Mouse (Mus musculus) embryonic facial prominence, embryonic 12.5 days (tissue): ENCODE measurements around the gene D17Wsu92e. TPM values are rescaled to one million over a fixed set of nuclear protein-coding genes. Genes with fewer than 3 reads are reported as not detected.
A peak's percentile ranks its signal among the peaks of the same experiment; 100 is the strongest.

Experiments used
- ATAC-seq: fragments of 200-750 bp; cut with Nextera tagmentation; 2 replicates; pipeline ENCODE4 v1.8.0; 2017; ENCODE audit not compliant: insufficient number of reproducible peaks, insufficient read depth, low FRiP score, low TSS enrichment
- H3K27ac ChIP-seq: fragments of 300-500 bp; sonication (generic); 2 replicates; pipeline ENCODE4 v1.5.1; 2016; ENCODE audit warnings: mild to moderate bottlenecking
- H3K27me3 ChIP-seq: fragments of 300-500 bp; sonication (generic); 2 replicates; pipeline ENCODE4 v1.6.1; 2016; ENCODE audit warnings: mild to moderate bottlenecking, moderate library complexity
- H3K36me3 ChIP-seq: fragments of 300-500 bp; sonication (generic); 2 replicates; pipeline ENCODE4 v1.6.1; 2016; ENCODE audit warnings: mild to moderate bottlenecking
- H3K4me1 ChIP-seq: fragments of 300-500 bp; sonication (generic); 2 replicates; pipeline ENCODE4 v1.6.1; 2016
- H3K4me2 ChIP-seq: fragments of 300-500 bp; sonication (generic); replicated peaks from 2 replicates; pipeline ENCODE4 v1.6.1; 2016; ENCODE audit warnings: mild to moderate bottlenecking, moderate library complexity
- H3K4me3 ChIP-seq: fragments of 300-500 bp; sonication (generic); 2 replicates; pipeline ENCODE4 v1.5.1; 2016; ENCODE audit warnings: mild to moderate bottlenecking
- H3K9ac ChIP-seq: fragments of 300-500 bp; sonication (generic); 2 replicates; pipeline ENCODE4 v1.6.1; 2016; ENCODE audit warnings: mild to moderate bottlenecking, moderate library complexity
- H3K9me3 ChIP-seq: fragments of 300-500 bp; sonication (generic); 2 replicates; pipeline ENCODE4 v1.6.1; 2016; ENCODE audit warnings: mild to moderate bottlenecking, moderate library complexity
- WGBS: fragments of 180-500 bp; shearing (Covaris S2); methylation state at CpG from one replicate; pipeline ENCODE4 v1.1.7; 2016; 5-methylcytosine and 5-hydroxymethylcytosine counted together
- polyA plus RNA-seq: library from polyadenylated mRNA; unstranded; fragments of >200 nt; fragmentation: Nextera tagmentation; extraction: Ambion mirVana; gene quantifications from 2 replicates; pipeline ENCODE4 v1.2.1, GENCODE M21; 2016

D17Wsu92e gene
- polyA plus RNA-seq, 1 experiment from 2014 or later: 18.9 TPM

DNA sequence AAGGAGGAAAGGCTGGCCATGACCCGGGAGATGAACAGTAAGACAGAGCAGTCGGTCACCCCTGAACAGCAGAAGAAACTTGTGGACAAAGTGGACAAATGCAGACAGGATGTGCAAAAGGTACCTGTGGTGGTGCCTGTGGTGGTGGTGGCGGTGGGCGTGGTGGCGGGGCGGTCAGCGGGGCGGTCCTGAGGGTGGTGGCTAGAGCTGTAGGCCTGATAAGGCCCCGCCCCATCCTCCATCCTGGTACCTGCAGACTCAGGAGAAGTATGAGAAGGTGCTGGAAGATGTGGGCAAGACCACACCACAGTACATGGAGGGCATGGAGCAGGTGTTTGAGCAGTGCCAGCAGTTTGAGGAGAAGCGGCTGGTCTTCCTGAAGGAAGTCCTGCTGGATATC lies 114.8 kb downstream of the D17Wsu92e start:
- Histone ChIP-seq H3K4me2 (no peak overlapping the region), H3K27me3 (peaks cover 18% of the 10 kb centered on the region; the same call in 1 of the 2 replicates), H3K9me3 (no peaks in the 10 kb centered on the region), H3K9ac (no peak overlapping the region), H3K4me3 (no peak overlapping the region), H3K27ac (no peak overlapping the region), H3K4me1 (peaks cover 11% of the 10 kb centered on the region; the same call in 1 of the 2 replicates), H3K36me3 (no peaks in the 10 kb centered on the region)
- 36% methylated on average over 10 of the region's 10 CpGs for WGBS
- ATAC-seq: no peak

DNA sequence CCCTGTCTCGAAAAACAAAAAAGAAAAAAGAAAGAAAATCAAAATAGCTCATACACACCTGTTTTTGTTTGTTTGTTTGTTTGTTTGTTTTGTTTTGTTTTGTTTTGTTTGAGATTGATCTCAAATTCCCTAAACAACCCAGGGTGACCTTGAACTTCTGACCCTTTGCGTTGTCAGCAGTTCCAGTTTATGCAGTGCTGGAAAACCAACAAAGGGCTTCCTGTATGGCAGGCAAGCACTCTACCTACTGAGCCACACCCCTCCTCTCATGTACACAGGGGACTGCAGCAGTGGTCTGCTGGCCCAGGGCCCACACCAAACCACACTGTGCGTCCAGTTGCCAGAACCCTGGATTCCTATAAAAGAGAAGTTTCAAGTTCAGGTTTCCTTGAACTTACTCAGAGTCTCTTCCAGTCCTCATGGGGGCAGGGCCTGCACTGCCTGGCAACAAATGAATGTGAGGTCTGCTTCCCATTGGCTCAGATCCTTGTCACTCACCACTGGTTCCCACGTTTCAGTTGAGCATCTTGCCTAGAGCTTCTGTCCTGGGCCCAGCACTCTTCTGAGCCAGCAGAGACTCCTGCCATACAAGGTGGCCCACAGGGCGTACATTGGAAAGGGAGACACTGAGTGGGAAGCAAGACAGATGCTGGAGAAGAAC lies 116.4 kb downstream of the D17Wsu92e start:
- no peak for ATAC-seq
- Histone ChIP-seq H3K27me3 (peaks cover 18% of the 10 kb centered on the region; the same call in 1 of the 2 replicates), H3K4me1 (peaks cover 11% of the 10 kb centered on the region; the same call in 1 of the 2 replicates), H3K9ac (no peak overlapping the region), H3K36me3 (no peaks in the 10 kb centered on the region), H3K27ac (no peak overlapping the region), H3K4me3 (no peak overlapping the region), H3K4me2 (no peak overlapping the region), H3K9me3 (no peaks in the 10 kb centered on the region)
- 57% methylated on average over 5 of the region's 5 CpGs for WGBS

DNA sequence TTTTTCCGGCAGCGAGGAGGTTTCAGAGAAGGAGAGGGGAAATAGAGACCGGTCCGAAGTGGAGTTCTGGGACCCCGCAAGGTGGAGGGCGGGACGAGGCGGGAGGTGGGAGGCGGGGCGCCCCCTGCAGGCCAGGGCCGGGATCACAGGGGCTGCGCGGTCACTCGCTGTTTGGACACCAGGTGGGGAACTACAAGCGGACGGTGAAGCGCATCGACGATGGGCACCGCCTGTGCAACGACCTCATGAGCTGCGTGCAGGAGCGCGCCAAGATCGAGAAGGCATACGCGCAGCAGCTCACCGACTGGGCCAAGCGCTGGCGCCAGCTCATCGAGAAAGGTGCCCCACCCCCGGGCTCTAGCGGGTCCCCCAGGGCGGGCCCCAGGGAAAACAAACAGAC lies 117.9 kb downstream of the D17Wsu92e start:
- Histone ChIP-seq H3K4me1 (peaks cover 4% of the 10 kb centered on the region; the same call in 1 of the 2 replicates), H3K9ac (no peak overlapping the region), H3K4me3 (peak overlapping the region; percentile 26), H3K27ac (no peak overlapping the region), H3K36me3 (no peaks in the 10 kb centered on the region), H3K4me2 (peak overlapping the region; percentile 56), H3K9me3 (no peaks in the 10 kb centered on the region), H3K27me3 (peaks cover 18% of the 10 kb centered on the region; the same call in 1 of the 2 replicates)
- ATAC-seq: no peak
- under 1% methylated on average over 33 of the region's 34 CpGs for WGBS

DNA sequence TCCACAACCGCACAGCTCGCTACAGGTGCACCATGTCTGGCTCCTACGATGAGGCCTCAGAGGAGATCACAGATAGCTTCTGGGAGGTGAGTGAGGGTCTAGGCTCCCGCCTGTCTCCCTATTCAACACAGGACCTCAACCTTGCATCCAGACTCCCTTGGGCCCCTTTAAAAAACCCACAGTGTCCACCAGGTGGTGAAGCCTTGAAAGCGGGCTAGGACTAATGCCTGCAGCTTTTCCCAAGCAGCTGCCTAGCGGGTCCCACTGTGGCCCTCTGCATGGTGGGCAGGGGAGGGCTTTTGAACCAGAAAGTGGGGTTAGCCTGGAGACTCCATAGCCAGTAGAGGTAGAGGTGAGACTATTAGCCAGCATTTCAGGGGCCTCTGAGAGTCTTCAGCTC lies 118.6 kb downstream of the D17Wsu92e start:
- no peak overlapping the region for H3K27ac ChIP-seq
- 68% methylated on average over 6 of the region's 6 CpGs for WGBS
- no peak overlapping the region for H3K9ac ChIP-seq
- no peaks in the 10 kb centered on the region for H3K9me3 ChIP-seq
- H3K27me3 ChIP-seq: peaks cover 15% of the 10 kb centered on the region; the same call in 1 of the 2 replicates
- no peaks in the 10 kb centered on the region for H3K36me3 ChIP-seq
- ATAC-seq: no peak; the same call in 1 of the 2 replicates
- H3K4me2 ChIP-seq: no peak overlapping the region
- H3K4me3 ChIP-seq: no peak overlapping the region
- peaks cover 3% of the 10 kb centered on the region; the same call in 1 of the 2 replicates for H3K4me1 ChIP-seq

Other genes with a start within 250 kb of the D17Wsu92e start
- gene Nudt3, start 197.2 kb downstream of the D17Wsu92e start, polyA plus RNA-seq: 135 and 137 TPM in 2 replicates
- not detected in 2 replicates for gene RPS10-NUDT3, start 185.4 kb downstream of the D17Wsu92e start, polyA plus RNA-seq
- gene Rps10, start 184.0 kb downstream of the D17Wsu92e start, polyA plus RNA-seq: 943 and 948 TPM in 2 replicates
- 6.5 and 7.5 TPM in 2 replicates for gene Pacsin1, start 165.1 kb downstream of the D17Wsu92e start, polyA plus RNA-seq
- gene Spdef, start 91.7 kb downstream of the D17Wsu92e start, polyA plus RNA-seq: 0.40 and 0.71 TPM in 2 replicates
- 348 and 358 TPM in 2 replicates for gene Snrpc, start 17.5 kb upstream of the D17Wsu92e start, polyA plus RNA-seq
- gene Uhrf1bp1, start 35.8 kb upstream of the D17Wsu92e start, polyA plus RNA-seq: 9.2 and 10.1 TPM in 2 replicates
- 22.5 and 23.1 TPM in 2 replicates for gene Anks1, start 88.7 kb upstream of the D17Wsu92e start, polyA plus RNA-seq
- 98.3 and 104 TPM in 2 replicates for gene Taf11, start 89.2 kb upstream of the D17Wsu92e start, polyA plus RNA-seq